Comparison of ENCODE assay signal across 16 mouse cellular contexts in genomic region chr17:40873582-40874011, GRCm38 (mm10). TPM values are rescaled to one million over a fixed set of nuclear protein-coding genes. Genes with fewer than 3 reads are reported as not detected.
DNase-seq lines count a peak whose midpoint lies in the region; ATAC-seq lines count a peak whose summit lies in the region.
"Had no signal": no experiment of that assay in that cellular context is flagged by ENCODE, and none has a peak within 500 bp of the region (broad histone marks: within the 10 kb centered on the region; RNA-seq: fewer than 3 reads in every experiment).

No protein-coding gene starts in this region.

- no peak overlapping the region for H3K9ac ChIP-seq in intestine, embryonic 14.5 days (ENCODE audit: low read length)
- H3K9ac ChIP-seq: lung, embryonic 15.5 days had no signal

- intact Hi-C loops in left cerebral cortex, postnatal 10 days (cut with DNase I) = no loop called here

- WGBS in intestine, embryonic 14.5 days = 34% methylated on average over 2 of the region's 2 CpGs

- H3K4me1 ChIP-seq in intestine, embryonic 14.5 days (replicated peaks; ENCODE audit: control insufficient read depth, insufficient read depth, low read length) = no peaks in the 10 kb centered on the region
- H3K4me1 ChIP-seq: forebrain, embryonic 10.5 days; limb, embryonic 10.5 days; lung, embryonic 15.5 days had no signal

- H3K9me3 ChIP-seq in intestine, embryonic 14.5 days (ENCODE audit: control insufficient read depth, low read length) = no peaks in the 10 kb centered on the region
- H3K9me3 ChIP-seq: forebrain, embryonic 10.5 days; limb, embryonic 10.5 days; lung, embryonic 15.5 days had no signal

- no peaks in the 10 kb centered on the region for H3K36me3 ChIP-seq in intestine, embryonic 14.5 days (ENCODE audit: control insufficient read depth, insufficient read depth, low read length)
- H3K36me3 ChIP-seq: forebrain, embryonic 10.5 days; limb, embryonic 10.5 days; lung, embryonic 15.5 days had no signal

- peak; percentile 20 for DNase-seq in embryo, embryonic 10 days (ENCODE audit: low spot score)
- no peak for DNase-seq in embryo, embryonic 10.5 days (ENCODE audit: low spot score)
- peak; percentile 71 for DNase-seq in 416B (ENCODE audit: low read depth)
- no peak for DNase-seq in intestine, embryonic 14.5 days (ENCODE audit: low spot score)
- peak; percentile 45 to 58 for DNase-seq in kidney, postnatal 25 days
- no peak for DNase-seq in testis, postnatal 14 days (ENCODE audit: low spot score)
- no peak for DNase-seq in cerebellum, adult 11-12 months
- DNase-seq in left cerebral cortex, postnatal 10 days (ENCODE audit: extremely low spot score in 1 of 2, low spot score in 2 of 2) = no peak
- DNase-seq: gastrocnemius, adult 2 months; right cerebral cortex, postnatal 4 days had no signal

- no peak overlapping the region for H3K4me3 ChIP-seq in intestine, embryonic 14.5 days (ENCODE audit: low read depth, low read length)
- H3K4me3 ChIP-seq: forebrain, embryonic 10.5 days; gastrocnemius, adult 2 months; limb, embryonic 10.5 days; lung, embryonic 15.5 days had no signal

- peak; percentile 73; the same call in 1 of the 2 replicates for ATAC-seq in intestine, embryonic 14.5 days (replicated peaks; ENCODE audit: low FRiP score, low TSS enrichment, low read depth)

- H3K27me3 ChIP-seq in intestine, embryonic 14.5 days (replicated peaks; ENCODE audit: control insufficient read depth, insufficient read depth, low read length) = no peaks in the 10 kb centered on the region
- H3K27me3 ChIP-seq: lung, embryonic 15.5 days had no signal

- H3K27ac ChIP-seq in intestine, embryonic 14.5 days (ENCODE audit: low read depth) = no peak overlapping the region
- H3K27ac ChIP-seq: forebrain, embryonic 10.5 days; gastrocnemius, adult 2 months; limb, embryonic 10.5 days; lung, embryonic 15.5 days had no signal

- H3K4me2 ChIP-seq in intestine, embryonic 14.5 days (ENCODE audit: low read length) = no peak overlapping the region
- H3K4me2 ChIP-seq: lung, embryonic 15.5 days had no signal

RNA-seq across cellular contexts. Expression of gene 9130008F23Rik, which starts 6.8 kb away (rescaled TPM):
- polyA plus RNA-seq in intestine, embryonic 14.5 days (2014; fragmentation: Nextera tagmentation; extraction: Ambion mirVana) = 3.8 and 4.0 TPM in 2 replicates
- total RNA-seq in left cerebral cortex, postnatal 10 days (2021) = under 1 TPM; 0.43 to 0.56 TPM
- total RNA-seq: layer of hippocampus, adult 18-20 months had no signal

RNA-seq across cellular contexts. Expression of gene Glyatl3, which starts 40.6 kb away (rescaled TPM):
- not detected in 2 replicates for polyA plus RNA-seq in intestine, embryonic 14.5 days (2014; fragmentation: Nextera tagmentation; extraction: Ambion mirVana)
- not detected for total RNA-seq in left cerebral cortex, postnatal 10 days (2021)
- total RNA-seq: gastrocnemius, adult 2 months; layer of hippocampus, adult 18-20 months had no signal
- polyA plus RNA-seq: heart, embryonic 14.5 days; limb, embryonic 10.5 days; lung, embryonic 15.5 days; thymus, postnatal 0 days had no signal

Comparison
In these comparisons a context has a peak if more than half of its experiments do, and no peak if none do; other contexts are left out.
1. DNase-seq: peak in embryo, embryonic 10 days (single experiment), 416B (single experiment) and kidney, postnatal 25 days (2 of 2); none in embryo, embryonic 10.5 days (single experiment), intestine, embryonic 14.5 days (single experiment), testis, postnatal 14 days (single experiment), cerebellum, adult 11-12 months (single experiment) and left cerebral cortex, postnatal 10 days (0 of 2).